Mouse (Mus musculus) heart, embryonic 10.5 days (tissue): ENCODE measurements around the gene Vhl. TPM values are rescaled to one million over a fixed set of nuclear protein-coding genes. Genes with fewer than 3 reads are reported as not detected.
A peak's percentile ranks its signal among the peaks of the same experiment; 100 is the strongest.

Experiments
- DNase-seq: peaks from one replicate; pipeline ENCODE4 v3.0.0-alpha.2; 2017; ENCODE audit warnings: low spot score
- H3K27ac ChIP-seq: fragments of 300-500 bp; sonication (generic); 2 replicates; pipeline ENCODE4 v1.5.1; 2016; ENCODE audit warnings: mild to moderate bottlenecking
- H3K27me3 ChIP-seq: fragments of 300-500 bp; sonication (generic); 2 replicates; pipeline ENCODE4 v1.6.1; 2016; ENCODE audit warnings: mild to moderate bottlenecking; ENCODE audit not compliant: poor library complexity, insufficient read depth, severe bottlenecking
- H3K36me3 ChIP-seq: fragments of 300-500 bp; sonication (generic); 2 replicates; pipeline ENCODE4 v1.6.1; 2016; ENCODE audit warnings: mild to moderate bottlenecking, moderate library complexity
- H3K4me1 ChIP-seq: fragments of 300-500 bp; sonication (generic); 2 replicates; pipeline ENCODE4 v1.6.1; 2016; ENCODE audit warnings: mild to moderate bottlenecking
- H3K4me3 ChIP-seq: fragments of 300-500 bp; sonication (generic); 2 replicates; pipeline ENCODE4 v1.5.1; 2016; ENCODE audit warnings: mild to moderate bottlenecking, moderate library complexity
- H3K9me3 ChIP-seq: fragments of 300-500 bp; sonication (generic); 2 replicates; pipeline ENCODE4 v1.6.1; 2016; ENCODE audit warnings: mild to moderate bottlenecking, moderate library complexity
- WGBS: fragments of 180-500 bp; shearing (Covaris S2); methylation state at CpG from one replicate; pipeline ENCODE4 v1.1.7; 2016; 5-methylcytosine and 5-hydroxymethylcytosine counted together
- polyA plus RNA-seq: library from polyadenylated mRNA; unstranded; fragments of >200 nt; fragmentation: Nextera tagmentation; extraction: Ambion mirVana; gene quantifications from 2 replicates; pipeline ENCODE4 v1.2.1, GENCODE M21; 2016

Gene Vhl
- polyA plus RNA-seq, 1 experiment from 2014 or later: 34.2 TPM

- H3K27me3 ChIP-seq: no peaks in the 10 kb centered on the region
- no peak overlapping the region for H3K4me3 ChIP-seq
- H3K27ac ChIP-seq: no peak overlapping the region
- no peaks in the 10 kb centered on the region for H3K9me3 ChIP-seq
- DNase-seq: no peak
- no peaks in the 10 kb centered on the region for H3K36me3 ChIP-seq
- H3K4me1 ChIP-seq: peaks cover 15% of the 10 kb centered on the region
- WGBS: 88% methylated on average over 3 of the region's 3 CpGs
These were observed 31.7 kb downstream of the Vhl start for GRCm38 (mm10) chr6:113655475-113655874.

GRCm38 (mm10) chr6:113656847-113657246 lies 33.1 kb downstream of the Vhl start:
- H3K4me1 ChIP-seq: peaks cover 29% of the 10 kb centered on the region
- no peaks in the 10 kb centered on the region for H3K36me3 ChIP-seq
- no peak overlapping the region for H3K27ac ChIP-seq
- H3K4me3 ChIP-seq: no peak overlapping the region
- H3K9me3 ChIP-seq: no peaks in the 10 kb centered on the region
- H3K27me3 ChIP-seq: no peaks in the 10 kb centered on the region
- 86% methylated on average over 6 of the region's 6 CpGs for WGBS
- no peak for DNase-seq

- Histone ChIP-seq H3K36me3 (no peaks in the 10 kb centered on the region), H3K27me3 (no peaks in the 10 kb centered on the region), H3K4me1 (peaks cover 31% of the 10 kb centered on the region), H3K4me3 (no peak overlapping the region), H3K27ac (no peak overlapping the region), H3K9me3 (no peaks in the 10 kb centered on the region)
- WGBS: 60% methylated on average over 3 of the region's 3 CpGs
- no peak for DNase-seq
These were observed 34.5 kb downstream of the Vhl start for GRCm38 (mm10) chr6:113658226-113658625.

- no peaks in the 10 kb centered on the region for H3K9me3 ChIP-seq
- no peaks in the 10 kb centered on the region for H3K27me3 ChIP-seq
- H3K4me1 ChIP-seq: peaks cover 31% of the 10 kb centered on the region
- H3K4me3 ChIP-seq: no peak overlapping the region
- 68% methylated on average over 8 of the region's 8 CpGs for WGBS
- no peaks in the 10 kb centered on the region for H3K36me3 ChIP-seq
- no peak for DNase-seq
- peak overlapping the region; percentile 68; the same call in 1 of the 2 replicates for H3K27ac ChIP-seq
These were observed 36.1 kb downstream of the Vhl start for GRCm38 (mm10) chr6:113659648-113660491.

- H3K9me3 ChIP-seq: no peaks in the 10 kb centered on the region
- no peaks in the 10 kb centered on the region for H3K27me3 ChIP-seq
- no peak overlapping the region for H3K4me3 ChIP-seq
- no peak for DNase-seq
- peak overlapping the region; percentile 68 for H3K27ac ChIP-seq
- H3K4me1 ChIP-seq: peaks cover 31% of the 10 kb centered on the region
- H3K36me3 ChIP-seq: no peaks in the 10 kb centered on the region
- 71% methylated on average over 14 of the region's 14 CpGs for WGBS
These were observed 37.0 kb downstream of the Vhl start for GRCm38 (mm10) chr6:113660492-113661352.

- WGBS: 57% methylated on average over 12 of the region's 12 CpGs
- Histone ChIP-seq H3K27me3 (no peaks in the 10 kb centered on the region), H3K4me3 (no peak overlapping the region), H3K36me3 (no peaks in the 10 kb centered on the region), H3K9me3 (no peaks in the 10 kb centered on the region), H3K27ac (peak overlapping the region; percentile 68; the same call in 1 of the 2 replicates), H3K4me1 (peaks cover 38% of the 10 kb centered on the region)
- no peak for DNase-seq
These were observed 37.8 kb downstream of the Vhl start for GRCm38 (mm10) chr6:113661353-113662241.

GRCm38 (mm10) chr6:113662964-113663700 lies 39.4 kb downstream of the Vhl start:
- no peak for DNase-seq
- Histone ChIP-seq H3K36me3 (0 out of 2 replicates have a peak, but pooled peaks cover 4% of the 10 kb centered on the region), H3K27me3 (no peaks in the 10 kb centered on the region), H3K27ac (no peak overlapping the region), H3K4me3 (no peak overlapping the region), H3K9me3 (no peaks in the 10 kb centered on the region), H3K4me1 (peaks cover 51% of the 10 kb centered on the region)
- WGBS: 96% methylated on average over 8 of the region's 8 CpGs

- Histone ChIP-seq H3K4me3 (no peak overlapping the region), H3K27ac (no peak overlapping the region), H3K27me3 (no peaks in the 10 kb centered on the region), H3K9me3 (no peaks in the 10 kb centered on the region), H3K36me3 (0 out of 2 replicates have a peak, but pooled peaks cover 4% of the 10 kb centered on the region), H3K4me1 (peaks cover 57% of the 10 kb centered on the region)
- no peak for DNase-seq
- WGBS: 81% methylated on average over 7 of the region's 7 CpGs
These were observed 40.5 kb downstream of the Vhl start for GRCm38 (mm10) chr6:113664305-113664704.

- no peaks in the 10 kb centered on the region for H3K27me3 ChIP-seq
- WGBS: 54% methylated on average over 8 of the region's 8 CpGs
- H3K27ac ChIP-seq: 0 out of 2 replicates have a peak overlapping the region, but pooled peaks have one; percentile 37
- DNase-seq: no peak
- H3K36me3 ChIP-seq: 0 out of 2 replicates have a peak, but pooled peaks cover 9% of the 10 kb centered on the region
- H3K9me3 ChIP-seq: no peaks in the 10 kb centered on the region
- peaks cover 41% of the 10 kb centered on the region for H3K4me1 ChIP-seq
- no peak overlapping the region for H3K4me3 ChIP-seq
These were observed 43.9 kb downstream of the Vhl start for GRCm38 (mm10) chr6:113667611-113668122.

- no peak for DNase-seq
- 0 out of 2 replicates have a peak, but pooled peaks cover 12% of the 10 kb centered on the region for H3K36me3 ChIP-seq
- no peaks in the 10 kb centered on the region for H3K27me3 ChIP-seq
These were observed 44.8 kb downstream of the Vhl start for GRCm38 (mm10) chr6:113668287-113669154.

GRCm38 (mm10) chr6:113669821-113670220 lies 46.1 kb downstream of the Vhl start:
- Histone ChIP-seq H3K9me3 (no peaks in the 10 kb centered on the region), H3K4me1 (peaks cover 41% of the 10 kb centered on the region), H3K27ac (peak overlapping the region; percentile 26; the same call in 1 of the 2 replicates), H3K36me3 (0 out of 2 replicates have a peak, but pooled peaks cover 12% of the 10 kb centered on the region), H3K4me3 (no peak overlapping the region), H3K27me3 (no peaks in the 10 kb centered on the region)
- no peak for DNase-seq
- WGBS: 54% methylated on average over 7 of the region's 7 CpGs

More at GRCm38 (mm10) chr6:113668287-113669154, 44.8 kb downstream of the Vhl start:
- H3K27ac ChIP-seq: peak overlapping the region; percentile 83
- H3K4me1 ChIP-seq: peaks cover 41% of the 10 kb centered on the region
- H3K9me3 ChIP-seq: no peaks in the 10 kb centered on the region
- no peak overlapping the region for H3K4me3 ChIP-seq
- 42% methylated on average over 15 of the region's 15 CpGs for WGBS
